Mouse (Mus musculus) left cerebral cortex, postnatal 14 days (tissue): ENCODE data around the gene Nwd2. TPM values are rescaled to one million over a fixed set of nuclear protein-coding genes. Genes with fewer than 3 reads are reported as not detected.

Source experiments
- DNase-seq, 2 experiments: peaks; one replicate each; pipeline ENCODE4 v3.0.0; 2021 to 2022; ENCODE audit warnings: low spot score in 2 of 2, mixed read lengths in 1 of 2
- intact Hi-C: fragments of 180-260 bp; cut with DNase I; formaldehyde crosslinking; loops from one replicate; pipeline ENCODE4 v1.15.1; 2025
- total RNA-seq, 2 experiments: library from RNA; stranded (reverse); gene quantifications; 2 replicates each; pipeline ENCODE4 v1.2.3; 2021

The Nwd2 gene
- total RNA-seq, 2 experiments from 2014 or later, result 50.2 to 51.4 TPM

DNA sequence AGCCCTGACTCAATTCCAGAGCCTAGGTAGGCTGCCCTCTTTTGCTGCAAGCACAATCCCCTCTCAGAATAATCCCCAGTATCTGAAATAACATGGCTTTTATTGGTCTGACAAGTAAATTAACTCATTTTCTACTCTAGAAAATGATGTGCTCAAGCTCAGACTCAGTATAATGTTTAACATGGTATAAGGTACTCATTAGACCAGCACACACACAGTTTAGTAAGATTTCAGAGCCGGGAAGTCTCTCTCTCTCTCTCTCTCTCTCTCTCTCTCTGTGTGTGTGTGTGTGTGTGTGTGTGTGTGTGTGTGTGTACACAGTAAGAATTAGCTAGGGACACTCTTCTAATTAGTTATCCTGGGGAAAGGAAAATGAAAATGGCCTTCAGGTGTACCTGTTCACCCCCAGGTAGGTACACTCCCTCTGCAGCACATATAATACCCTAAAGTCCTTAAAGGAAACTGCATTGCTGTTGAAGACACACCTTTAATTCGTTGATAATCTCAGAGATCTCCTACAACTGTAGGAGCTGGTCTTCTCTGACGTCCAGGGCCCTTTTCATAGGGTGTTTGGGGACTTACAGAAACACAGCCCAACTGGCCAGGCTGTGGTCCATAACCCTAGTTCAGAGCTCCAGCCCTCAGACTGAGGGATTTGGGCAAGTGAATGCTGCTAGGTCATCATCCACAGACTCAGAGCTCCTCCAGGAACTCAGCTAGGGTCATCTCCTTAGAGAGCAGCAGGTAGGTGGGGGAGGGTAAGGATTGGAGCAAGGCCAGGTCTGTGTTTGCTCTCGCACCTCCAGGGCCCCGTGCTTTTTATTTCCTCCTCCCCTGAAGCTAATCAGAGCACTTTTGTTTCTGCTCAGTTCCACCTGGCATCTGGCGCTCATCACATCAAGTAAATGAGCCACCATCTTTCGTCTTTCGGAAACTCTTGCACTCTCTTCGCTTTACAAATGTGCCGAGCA, 174.7 kb downstream of the Nwd2 start:
- DNase-seq, result no peak
- intact Hi-C loops, result no loop called here

DNA sequence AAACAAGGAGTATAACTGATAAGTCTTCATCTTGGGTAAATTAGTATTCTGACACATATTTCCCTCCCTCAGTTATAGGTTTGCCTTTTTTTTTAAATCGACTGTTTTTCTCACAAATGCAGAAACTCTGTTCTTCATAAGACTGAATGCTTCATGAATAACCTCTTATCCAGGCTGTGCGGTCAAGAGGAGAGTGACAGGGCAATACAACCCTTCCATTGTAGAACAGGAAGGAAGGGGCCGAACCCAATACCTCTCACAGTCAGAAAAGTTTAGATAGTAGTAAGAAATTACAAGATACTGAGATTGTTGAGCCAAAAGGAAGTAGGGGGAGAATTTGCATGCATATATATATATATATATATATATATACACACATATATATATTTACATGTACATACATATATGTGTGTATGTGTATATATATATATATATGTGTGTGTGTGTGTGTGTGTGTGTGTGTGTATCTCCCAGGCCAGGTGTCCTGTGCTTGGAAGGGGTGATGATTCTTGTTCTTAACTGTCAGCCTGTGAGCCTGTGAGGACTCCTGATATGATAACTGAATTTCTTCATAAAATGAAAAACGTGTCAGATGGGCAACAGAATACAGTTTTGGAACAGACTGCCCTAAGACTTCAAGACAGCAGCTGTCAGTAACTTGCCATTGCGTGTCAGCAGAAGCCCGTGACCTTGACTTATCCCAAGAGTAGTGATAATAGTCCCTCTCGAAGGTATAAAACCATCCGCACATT, 175.9 kb downstream of the Nwd2 start:
- no peak for DNase-seq
- intact Hi-C loops, result no loop called here

DNA sequence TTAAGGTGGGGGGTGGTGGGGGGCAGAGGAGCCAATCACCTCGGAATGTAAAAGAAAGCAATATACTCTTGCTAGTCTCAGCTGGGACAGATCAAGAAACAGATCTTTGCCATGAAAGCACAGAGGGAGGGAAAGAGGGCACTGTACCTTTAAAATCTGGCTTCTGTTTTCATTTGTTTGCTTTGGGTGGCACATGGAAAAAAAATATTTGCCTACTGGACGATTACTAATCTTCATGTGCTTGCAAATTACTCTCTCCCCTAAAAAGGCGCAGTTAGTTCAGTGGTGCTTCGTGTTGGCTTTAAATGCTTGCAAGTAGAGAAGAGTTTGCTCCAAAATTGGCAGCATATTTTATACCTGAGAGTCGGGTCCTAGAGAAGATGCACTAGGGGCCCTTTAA, 177.0 kb downstream of the Nwd2 start:
- DNase-seq, result no peak
- intact Hi-C loops, result no loop called here

DNA sequence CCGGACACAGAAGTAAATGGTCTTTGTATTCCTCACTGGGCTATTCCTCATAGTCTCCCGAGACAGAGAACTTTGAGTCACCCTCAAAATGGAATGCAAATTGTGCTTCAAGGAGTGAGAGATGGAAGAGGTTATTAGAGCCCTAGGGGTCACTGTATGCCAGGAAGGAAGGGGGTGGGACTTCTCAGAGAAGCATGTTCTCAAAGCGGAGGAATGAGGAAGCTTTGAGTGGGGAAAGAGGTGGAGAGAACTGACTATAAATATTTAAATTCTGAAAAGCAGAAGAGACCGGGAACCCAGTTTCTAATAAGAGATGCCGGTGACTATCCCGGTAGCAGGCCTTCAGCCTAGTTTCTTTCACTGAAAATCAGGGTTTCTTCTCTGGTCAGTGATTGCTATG, 178.1 kb downstream of the Nwd2 start:
- no peak for DNase-seq
- intact Hi-C loops, result no loop called here

DNA sequence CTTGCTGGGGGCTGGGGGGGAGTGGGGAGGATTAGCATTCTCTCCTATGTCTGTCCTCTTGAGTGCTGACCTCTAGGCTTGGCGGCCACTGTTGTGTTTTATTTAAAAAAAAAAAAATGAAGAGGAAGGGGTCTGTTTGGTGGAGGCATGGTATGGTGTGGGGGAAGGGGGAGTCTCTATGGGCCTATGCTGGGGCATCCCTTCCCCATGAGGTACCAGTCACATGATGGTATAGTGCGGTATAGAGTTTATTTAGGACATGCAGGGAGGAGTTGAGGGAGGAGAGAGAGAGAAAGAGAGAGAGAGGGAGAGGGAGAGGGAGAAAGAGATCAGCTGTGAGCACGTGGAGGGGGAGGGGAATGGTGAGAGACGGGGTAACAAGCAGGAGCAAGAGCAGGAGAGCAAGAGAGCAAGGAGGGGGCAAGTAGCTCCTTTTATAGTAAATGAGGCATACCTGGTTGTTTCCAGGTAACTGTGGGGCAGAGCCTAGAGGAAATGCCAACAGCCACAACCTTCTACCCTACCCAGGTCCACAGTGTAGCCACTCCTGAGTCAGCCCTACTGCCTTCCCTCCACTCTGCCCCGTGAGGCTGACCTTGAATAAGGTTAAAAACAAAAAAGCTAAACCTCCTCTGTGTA, 178.6 kb downstream of the Nwd2 start:
- intact Hi-C loops, result no loop called here
- no peak for DNase-seq

DNA sequence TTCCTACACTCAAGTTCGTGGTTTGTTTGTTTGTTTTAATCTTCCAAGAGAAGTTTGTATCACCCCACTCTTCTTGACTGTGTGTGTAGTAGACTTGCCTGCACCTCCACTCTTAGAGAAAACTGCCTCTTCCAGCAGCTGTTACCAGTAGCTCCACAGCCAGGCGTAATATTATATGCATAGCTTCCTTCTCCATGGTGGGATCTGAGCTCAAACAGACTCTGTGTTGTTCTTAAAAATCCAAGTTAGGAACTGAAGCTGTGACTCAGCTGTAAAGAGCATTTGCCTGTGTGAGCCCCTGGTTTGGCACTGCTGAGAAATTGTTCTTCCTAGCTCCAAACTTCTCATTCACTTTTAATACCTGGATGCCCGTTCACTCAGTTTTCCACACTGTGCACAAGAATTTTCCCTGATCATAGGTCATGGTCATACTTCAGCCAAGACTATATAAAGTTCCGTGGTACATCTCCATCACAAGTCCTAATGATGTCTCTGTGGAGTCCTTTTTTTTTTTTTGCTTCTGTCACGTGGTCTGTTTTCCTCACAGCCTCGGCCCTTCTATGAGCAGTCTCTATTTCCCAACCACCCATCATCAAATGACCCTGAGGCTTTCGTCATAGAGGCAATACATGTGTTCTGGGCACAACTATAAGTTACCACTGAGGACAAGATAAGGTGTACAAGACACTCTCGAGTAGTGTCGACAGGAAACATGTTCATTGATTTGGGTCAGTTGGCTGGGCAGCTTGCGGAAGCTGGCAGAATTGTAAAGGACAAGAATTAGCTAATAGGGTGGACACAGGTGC, 179.7 kb downstream of the Nwd2 start:
- intact Hi-C loops, result no loop called here
- DNase-seq, result no peak

DNA sequence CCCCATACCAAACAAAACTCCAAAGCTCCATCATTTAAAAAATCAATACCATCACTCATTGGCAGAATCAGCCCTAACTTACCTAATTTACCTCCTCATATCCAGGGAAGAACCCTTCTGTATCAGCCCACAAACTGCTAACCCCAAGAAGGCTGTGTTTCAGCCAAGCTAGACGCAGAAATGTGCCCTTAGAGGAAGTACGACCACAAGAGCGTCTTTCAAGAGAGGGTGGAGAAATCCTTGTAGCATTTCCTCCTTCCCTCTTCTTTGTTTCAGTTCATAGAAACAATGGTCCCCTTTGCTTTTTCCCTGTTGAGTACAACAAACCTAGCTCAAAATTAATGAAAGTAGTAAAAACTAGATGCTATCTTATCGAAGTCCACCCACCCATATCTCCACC, 182.2 kb downstream of the Nwd2 start:
- no peak for DNase-seq
- intact Hi-C loops, result no loop called here

DNA sequence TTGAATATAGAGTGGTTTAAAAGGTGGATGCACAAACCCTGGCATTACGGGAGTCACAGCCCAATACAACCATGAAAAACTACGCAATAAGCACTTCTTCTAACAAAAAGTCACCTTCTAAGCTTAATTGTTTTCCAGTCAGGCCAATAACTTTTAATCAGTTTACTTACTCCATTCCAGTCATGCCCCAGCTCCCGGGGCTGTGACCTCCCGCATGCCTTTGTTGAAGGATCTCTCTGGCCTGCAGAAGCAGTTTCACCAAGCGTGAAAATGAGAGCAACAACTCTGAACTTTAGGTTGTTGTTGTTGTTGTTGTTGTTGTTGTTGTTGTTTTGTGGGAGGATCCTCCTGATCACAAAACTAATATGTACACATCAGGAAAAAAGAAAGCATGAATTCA, 185.1 kb downstream of the Nwd2 start:
- intact Hi-C loops, result no loop called here
- DNase-seq, result no peak

DNA sequence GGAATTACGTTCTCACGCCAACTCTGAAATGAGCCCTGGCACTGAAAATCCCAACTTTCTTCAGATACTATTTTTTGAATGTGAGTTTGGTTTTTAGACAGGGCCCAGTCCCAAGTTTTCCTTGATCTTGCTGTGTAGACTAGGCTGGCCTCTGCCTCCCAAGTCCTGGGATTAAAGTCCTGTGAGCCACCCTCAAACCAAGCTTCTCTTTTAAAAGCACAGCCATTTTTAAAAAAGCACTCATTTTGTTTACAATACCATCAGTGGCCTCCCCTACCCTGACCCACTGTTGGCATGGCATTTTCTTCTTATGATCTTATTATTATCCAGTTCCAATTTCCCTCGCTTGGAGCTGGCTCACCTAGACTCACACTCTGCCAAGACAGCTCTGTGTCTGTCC, 185.5 kb downstream of the Nwd2 start:
- intact Hi-C loops, result no loop called here
- no peak for DNase-seq

DNA sequence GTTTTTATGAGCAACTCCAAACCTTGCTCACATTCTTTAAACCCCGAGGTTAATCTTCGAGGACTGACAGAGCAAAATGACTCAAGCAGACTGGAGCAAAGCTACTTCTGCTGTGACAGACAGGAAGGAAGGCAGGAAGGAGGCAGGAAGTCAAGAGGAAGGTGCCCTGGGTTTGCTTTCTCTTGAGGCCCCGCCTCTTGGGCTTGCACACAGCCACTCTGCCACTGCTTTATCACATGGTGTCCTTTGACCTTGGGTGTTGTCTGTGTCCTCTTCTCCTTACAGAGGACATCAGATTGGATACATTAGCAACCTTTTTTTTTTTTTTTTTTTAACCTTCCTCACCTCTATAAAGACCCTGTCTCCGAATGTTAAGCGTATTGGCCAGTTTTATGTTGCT, 188.2 kb downstream of the Nwd2 start:
- intact Hi-C loops, result no loop called here
- DNase-seq, result no peak

DNA sequence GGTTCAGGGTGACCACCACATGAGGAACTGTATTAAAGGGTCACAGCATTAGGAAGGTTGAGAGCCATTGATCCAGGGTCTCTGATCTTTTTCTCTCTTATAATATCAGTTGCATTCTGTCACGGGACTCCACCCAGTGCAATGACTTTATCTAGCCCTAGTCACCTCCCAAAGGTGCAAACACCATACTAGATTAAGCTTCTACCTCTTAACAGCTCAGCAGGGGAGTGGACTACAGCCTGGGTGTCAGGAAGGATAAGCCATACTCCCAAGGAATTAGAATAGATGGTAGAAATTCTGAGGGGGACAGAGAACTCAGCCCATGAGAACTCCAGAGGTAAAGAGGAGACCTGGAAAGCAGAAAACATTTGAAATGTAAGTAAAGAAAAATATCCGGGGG, 188.9 kb downstream of the Nwd2 start:
- DNase-seq, result no peak
- intact Hi-C loops, result no loop called here

DNA sequence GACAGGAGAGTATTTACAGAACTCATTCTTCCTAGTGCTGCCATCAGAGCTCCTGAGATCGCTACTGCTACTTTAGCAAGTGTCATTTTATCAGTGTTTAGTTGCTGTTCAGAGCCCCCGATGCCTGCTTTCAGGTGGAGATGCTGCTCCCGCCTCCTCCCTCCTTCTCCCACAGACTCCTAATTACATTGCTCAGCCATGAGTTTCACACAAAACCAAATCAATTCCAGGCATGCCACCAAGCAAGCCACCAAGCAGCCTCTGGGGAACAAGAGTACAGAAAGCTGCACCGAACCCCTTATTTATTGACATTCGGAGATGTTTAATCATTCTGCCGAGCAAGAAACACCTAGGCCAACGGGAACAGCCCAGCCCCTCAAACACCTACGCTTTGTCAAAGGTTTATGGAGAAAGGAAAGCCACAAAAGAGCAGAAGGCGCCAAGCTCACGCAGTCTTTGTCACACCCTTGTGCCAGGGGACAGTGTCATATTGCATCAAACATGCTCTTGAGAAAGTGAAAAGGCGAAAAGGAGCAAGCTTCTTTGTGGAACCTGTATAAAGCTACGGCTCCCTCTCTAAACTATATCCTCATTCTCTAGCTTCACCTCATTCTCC, 191.0 kb downstream of the Nwd2 start:
- no peak for DNase-seq
- intact Hi-C loops, result no loop called here

DNA sequence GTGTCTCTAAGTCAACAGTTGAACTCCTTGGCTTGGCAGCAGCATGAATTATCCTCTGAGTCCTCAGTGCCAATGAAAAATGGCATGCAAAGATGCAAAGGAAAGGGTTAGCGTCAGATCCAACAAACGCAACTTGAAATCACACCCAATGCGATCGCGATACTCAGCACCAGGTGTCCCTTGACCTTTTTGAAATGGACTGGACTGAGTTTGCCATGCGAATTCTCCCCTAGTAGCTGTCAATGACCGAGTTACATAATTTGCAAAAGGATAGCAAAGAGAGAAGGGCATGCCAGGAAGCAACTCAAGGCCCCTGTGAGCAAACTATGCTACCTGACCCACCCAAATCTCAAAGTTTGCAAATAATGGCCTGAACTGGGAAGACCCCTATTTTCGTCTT, 198.2 kb downstream of the Nwd2 start:
- DNase-seq, result no peak
- intact Hi-C loops, result no loop called here

DNA sequence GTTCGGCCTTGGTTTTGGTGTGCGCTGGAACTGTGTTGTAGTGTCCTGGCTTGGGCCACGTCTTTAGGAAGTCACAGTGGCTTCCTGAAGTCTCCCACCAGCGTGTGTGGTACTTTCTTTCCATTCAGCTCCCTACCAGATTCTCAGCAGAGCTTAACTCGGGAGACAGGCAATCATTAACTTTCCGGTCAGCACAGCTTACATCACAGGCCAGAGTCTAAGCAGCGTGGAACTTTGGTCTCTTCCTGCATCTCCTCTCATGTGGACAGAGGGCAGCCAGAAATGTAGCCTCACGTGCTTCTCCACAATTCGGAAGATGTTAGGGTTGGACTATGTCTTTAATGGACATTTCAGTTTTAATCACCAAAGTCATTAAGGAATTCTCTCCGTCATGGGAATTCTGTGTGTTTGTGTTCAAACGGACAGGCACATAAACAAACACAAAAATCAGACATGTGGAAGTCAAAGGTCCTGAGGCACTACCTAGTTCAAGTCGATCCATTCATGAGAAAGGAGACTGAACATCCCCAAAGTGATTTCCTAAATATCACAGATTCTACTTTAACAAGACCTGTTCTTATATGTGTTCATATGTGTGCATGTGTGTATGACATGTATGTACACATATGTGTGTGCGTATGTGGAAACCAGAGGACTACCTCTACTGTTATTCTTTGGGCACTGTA, 198.8 kb downstream of the Nwd2 start:
- intact Hi-C loops, result no loop called here
- no peak for DNase-seq

DNA sequence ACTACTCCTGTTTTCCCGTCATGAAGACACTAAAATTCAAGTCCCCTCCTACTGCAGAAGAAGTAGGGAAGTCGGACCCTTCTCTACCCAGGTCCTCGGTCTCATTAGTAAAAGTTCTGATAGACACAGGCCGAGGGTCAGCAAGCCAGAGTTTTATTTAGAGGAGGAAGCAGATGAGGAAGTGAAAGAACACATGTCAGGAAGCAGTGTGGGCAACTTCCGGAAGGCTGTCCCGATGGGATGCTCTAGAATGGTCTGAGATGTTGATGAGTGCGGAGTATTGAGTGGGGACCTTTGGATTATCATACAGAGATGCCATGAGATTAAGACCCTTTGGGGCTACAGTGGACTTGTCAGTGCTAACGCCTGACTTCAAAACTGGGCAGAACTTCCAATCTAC, 210.0 kb downstream of the Nwd2 start:
- peak in 1 of 2 experiments; percentile 6 for DNase-seq
- intact Hi-C loops, result no loop called here
